Mouse (Mus musculus): Measurements from ENCODE around the gene Col6a1.

DNA sequence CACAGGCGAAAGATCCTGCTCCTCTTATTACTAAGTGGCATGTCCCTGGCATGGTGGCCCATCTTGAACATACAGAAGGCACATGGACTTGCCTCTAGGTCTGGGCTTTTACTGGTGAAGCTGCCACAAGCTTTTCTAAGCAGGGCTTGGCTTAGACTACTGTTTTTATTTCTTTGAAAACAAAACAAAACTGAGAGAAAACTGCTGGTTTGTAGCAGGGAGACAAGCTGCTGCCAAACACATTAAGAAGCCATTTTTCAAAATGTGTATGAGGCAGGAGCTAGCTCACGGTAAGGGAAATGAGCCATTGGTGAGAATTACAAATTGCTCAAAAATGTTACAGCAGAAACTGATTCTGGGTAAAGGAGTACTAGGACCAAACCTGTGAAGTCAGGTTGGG lies 24.5 kb downstream of the Col6a1 start:
- no peak for TF ChIP-seq CTCF (IDR thresholded peaks at IDR 0.05; ENCODE audit: insufficient read depth, low read length)
- TF ChIP-seq POLR2A (IDR thresholded peaks at IDR 0.05; ENCODE audit: borderline replicate concordance, extremely low read depth, low read depth, low read length) = no peak

Measured in lung, adult 2 months (tissue).